Mouse (Mus musculus) spleen, adult 2 months (tissue): Measurements from ENCODE around the gene Arl9.

ENCODE experiments used
- CTCF ChIP-seq: fragments of 200-500 bp; IDR thresholded peaks from 2 replicates; pipeline ENCODE4 v1.5.1; 2011; ENCODE audit warnings: mild to moderate bottlenecking, inconsistent platforms; ENCODE audit not compliant: insufficient read depth, insufficient read length, insufficient replicate concordance; ENCODE audit errors: extremely low read depth
- POLR2A ChIP-seq: fragments of 200-500 bp; IDR thresholded peaks from 2 replicates; pipeline ENCODE4 v1.6.1; 2011; ENCODE audit warnings: low read depth, low read length, inconsistent platforms

DNA sequence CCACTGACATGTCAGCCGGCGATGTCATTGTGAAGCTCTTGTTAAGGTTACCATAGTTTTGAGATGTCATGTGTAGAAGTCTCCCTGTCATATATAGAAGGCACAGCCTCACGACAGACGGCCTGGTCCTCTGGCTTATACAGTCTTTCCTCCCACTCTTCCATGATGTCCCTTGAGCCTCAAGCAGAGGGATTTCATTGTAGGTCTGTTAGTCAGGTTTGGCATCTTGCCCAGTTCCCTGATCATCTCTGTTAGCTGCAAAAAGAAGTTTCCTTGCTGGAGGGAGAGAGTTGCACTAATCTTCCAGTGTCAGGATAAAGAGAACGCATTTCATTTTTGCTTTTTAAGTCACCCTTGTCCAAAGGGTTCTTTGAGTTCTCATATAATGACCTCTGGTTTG, 48.8 kb downstream of the Arl9 start:
- no peak for TF ChIP-seq POLR2A
- TF ChIP-seq CTCF: no peak
